Mouse (Mus musculus): ENCODE measurements at regions not wholly inside any gene's neighbourhood (a gene's known extent, or its start where the extent isn't known, plus 50 kb on each side); places are given as distances from the start of the nearest gene placed in this dataset.

DNA sequence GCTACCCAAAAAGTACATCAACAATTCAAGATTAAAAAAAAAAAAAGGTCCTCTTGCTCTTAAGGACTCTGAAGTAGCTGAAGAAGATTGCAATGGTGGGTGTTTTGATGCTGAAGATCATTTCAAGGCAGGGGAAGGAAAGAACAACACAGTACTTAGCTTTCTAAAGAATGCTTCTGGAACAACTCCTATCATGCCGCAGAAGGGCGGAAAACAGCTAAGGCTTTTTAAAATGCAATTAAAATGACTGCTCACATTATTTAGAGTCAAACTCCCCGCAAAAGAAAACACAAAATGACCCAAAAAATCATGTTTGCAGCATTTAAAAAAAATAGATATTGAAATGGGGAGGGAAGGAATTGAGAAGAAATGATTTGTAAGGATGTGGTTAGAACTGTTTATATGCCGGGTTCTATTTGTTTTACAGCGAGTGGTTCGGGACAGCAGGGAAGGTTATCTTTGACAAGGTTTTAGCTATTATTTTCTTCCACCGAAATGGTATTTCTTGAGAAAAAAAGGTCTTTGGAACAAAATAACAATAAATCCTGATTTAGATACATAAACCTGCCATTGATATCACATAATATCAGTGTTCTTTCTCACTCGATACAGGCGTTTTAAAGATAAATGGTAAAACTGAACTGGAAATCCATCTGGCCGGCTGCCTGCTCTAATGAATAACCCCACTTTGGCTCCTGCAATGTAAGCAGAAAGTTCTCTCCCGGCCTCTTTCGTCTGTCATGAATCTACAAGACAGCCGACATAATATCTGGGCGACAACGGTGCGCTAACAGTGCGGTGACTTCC, 127.6 kb downstream of the Gm10295 start:
- no peak for TF ChIP-seq POLR2AphosphoS2 (IDR thresholded peaks at IDR 0.05; ENCODE audit: insufficient read length, low read depth)
- TF ChIP-seq CEBPB (IDR thresholded peaks at IDR 0.05; ENCODE audit: insufficient read depth, poor library complexity, severe bottlenecking): no peak
- no peak for TF ChIP-seq POLR2A (IDR thresholded peaks at IDR 0.05; ENCODE audit: insufficient read length, low read depth)
- TF ChIP-seq SRF (IDR thresholded peaks at IDR 0.05; ENCODE audit: control insufficient read depth, insufficient read length, low read depth): no peak
- TF ChIP-seq TCF12 (IDR thresholded peaks at IDR 0.05; ENCODE audit: insufficient read depth, poor library complexity, severe bottlenecking): no peak
- no peak for TF ChIP-seq TCF3 (IDR thresholded peaks at IDR 0.05; ENCODE audit: insufficient read length, low read depth)
- TF ChIP-seq USF1 (IDR thresholded peaks at IDR 0.05; ENCODE audit: low read depth): no peak
- TF ChIP-seq MYOG (IDR thresholded peaks at IDR 0.05; ENCODE audit: control insufficient read depth in 1 of 3, insufficient read depth in 1 of 3, insufficient read length in 2 of 3, low read depth in 2 of 3): no peak
- no peak for TF ChIP-seq E2F4 (IDR thresholded peaks at IDR 0.05; ENCODE audit: insufficient read depth)
- no peak for TF ChIP-seq REST (IDR thresholded peaks at IDR 0.05; ENCODE audit: insufficient read depth, insufficient read length)
- no peak for TF ChIP-seq MYOD1 (IDR thresholded peaks at IDR 0.05; ENCODE audit: control insufficient read depth in 1 of 3, insufficient read length in 2 of 3, low read depth in 2 of 3)
- no peak for TF ChIP-seq MAX (IDR thresholded peaks at IDR 0.05; ENCODE audit: low read depth)
- Histone ChIP-seq H3ac (ENCODE audit: control insufficient read depth, insufficient read length) (no peak overlapping the region), H3K27me3 (ENCODE audit: control insufficient read depth, insufficient read depth, insufficient read length) (no peaks in the 10 kb centered on the region), H3K36me3 (ENCODE audit: control insufficient read depth, insufficient read depth) (no peaks in the 10 kb centered on the region), H3K4me3 (no peak overlapping the region), H3K79me2 (ENCODE audit: control insufficient read depth, insufficient read depth) (no peaks in the 10 kb centered on the region), H3K4me2 (ENCODE audit: low read depth) (no peak overlapping the region)

DNA sequence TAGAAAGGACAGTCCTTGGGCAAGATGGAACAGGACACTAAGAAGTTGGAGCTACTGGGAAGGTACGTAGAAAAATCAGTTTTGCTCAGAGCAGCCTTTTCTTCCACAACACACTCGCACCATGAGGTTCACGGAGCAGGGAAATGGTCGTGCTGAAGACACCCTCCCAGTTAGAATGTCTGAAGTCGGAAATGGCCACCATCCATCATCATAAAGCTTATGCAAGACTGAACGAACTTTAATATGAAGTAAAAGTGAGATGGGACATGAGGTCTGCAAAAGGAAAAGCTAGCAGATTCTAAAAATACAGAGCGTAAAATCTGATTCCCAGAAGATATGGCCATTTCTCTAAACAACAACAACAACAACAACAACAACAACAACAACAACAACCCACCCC, 133.9 kb downstream of the Gm10295 start:
- Histone ChIP-seq H3K27me3 (ENCODE audit: control insufficient read depth, insufficient read depth, insufficient read length) (no peaks in the 10 kb centered on the region), H3K4me2 (ENCODE audit: low read depth) (no peak overlapping the region), H3ac (ENCODE audit: control insufficient read depth, insufficient read length) (no peak overlapping the region), H3K4me3 (no peak overlapping the region), H3K79me2 (ENCODE audit: control insufficient read depth, insufficient read depth) (no peaks in the 10 kb centered on the region), H3K36me3 (ENCODE audit: control insufficient read depth, insufficient read depth) (no peaks in the 10 kb centered on the region)
- TF ChIP-seq TCF3 (IDR thresholded peaks at IDR 0.05; ENCODE audit: insufficient read length, low read depth): no peak
- no peak for TF ChIP-seq POLR2AphosphoS2 (IDR thresholded peaks at IDR 0.05; ENCODE audit: insufficient read length, low read depth)
- TF ChIP-seq MAX (IDR thresholded peaks at IDR 0.05; ENCODE audit: low read depth): no peak
- TF ChIP-seq E2F4 (IDR thresholded peaks at IDR 0.05; ENCODE audit: insufficient read depth): no peak
- TF ChIP-seq TCF12 (IDR thresholded peaks at IDR 0.05; ENCODE audit: insufficient read depth, poor library complexity, severe bottlenecking): no peak
- TF ChIP-seq CEBPB (IDR thresholded peaks at IDR 0.05; ENCODE audit: insufficient read depth, poor library complexity, severe bottlenecking): no peak
- no peak for TF ChIP-seq USF1 (IDR thresholded peaks at IDR 0.05; ENCODE audit: low read depth)

DNA sequence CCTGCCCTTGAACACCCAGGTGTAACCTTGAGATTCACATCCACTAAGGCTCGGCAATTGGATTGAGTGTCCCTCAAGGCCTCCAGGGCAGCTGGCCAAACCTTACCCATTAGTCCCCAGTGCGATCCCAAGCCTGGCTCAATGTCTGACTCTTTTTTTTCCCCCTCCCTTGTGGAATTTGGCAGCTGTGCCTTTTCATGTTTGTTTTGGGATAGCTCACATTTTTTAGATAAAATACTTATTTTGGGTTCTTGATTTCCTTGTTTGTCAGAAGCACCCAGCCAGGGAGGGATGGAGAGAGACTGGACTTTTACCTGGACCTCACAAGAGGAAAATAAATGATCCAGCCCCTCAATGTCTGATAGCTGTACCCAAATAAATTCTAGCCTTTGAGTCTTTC, 134.5 kb downstream of the Gm10295 start:
- Histone ChIP-seq H3K4me2 (ENCODE audit: low read depth) (no peak overlapping the region), H3K36me3 (ENCODE audit: control insufficient read depth, insufficient read depth) (no peaks in the 10 kb centered on the region), H3K4me3 (no peak overlapping the region), H3K27me3 (ENCODE audit: control insufficient read depth, insufficient read depth, insufficient read length) (no peaks in the 10 kb centered on the region), H3K79me2 (ENCODE audit: control insufficient read depth, insufficient read depth) (no peaks in the 10 kb centered on the region), H3ac (ENCODE audit: control insufficient read depth, insufficient read length) (no peak overlapping the region)
- no peak for TF ChIP-seq POLR2A (IDR thresholded peaks at IDR 0.05; ENCODE audit: insufficient read length, low read depth)
- no peak for TF ChIP-seq MAX (IDR thresholded peaks at IDR 0.05; ENCODE audit: low read depth)
- TF ChIP-seq REST (IDR thresholded peaks at IDR 0.05; ENCODE audit: insufficient read depth, insufficient read length): no peak
- TF ChIP-seq E2F4 (IDR thresholded peaks at IDR 0.05; ENCODE audit: insufficient read depth): no peak
- no peak for TF ChIP-seq TCF12 (IDR thresholded peaks at IDR 0.05; ENCODE audit: insufficient read depth, poor library complexity, severe bottlenecking)
- no peak for TF ChIP-seq MYOG (IDR thresholded peaks at IDR 0.05; ENCODE audit: control insufficient read depth in 1 of 3, insufficient read depth in 1 of 3, insufficient read length in 2 of 3, low read depth in 2 of 3)
- TF ChIP-seq MYOD1 (IDR thresholded peaks at IDR 0.05; ENCODE audit: control insufficient read depth in 1 of 3, insufficient read length in 2 of 3, low read depth in 2 of 3): no peak
- no peak for TF ChIP-seq USF1 (IDR thresholded peaks at IDR 0.05; ENCODE audit: low read depth)
- no peak for TF ChIP-seq TCF3 (IDR thresholded peaks at IDR 0.05; ENCODE audit: insufficient read length, low read depth)
- TF ChIP-seq SRF (IDR thresholded peaks at IDR 0.05; ENCODE audit: control insufficient read depth, insufficient read length, low read depth): no peak
- TF ChIP-seq CEBPB (IDR thresholded peaks at IDR 0.05; ENCODE audit: insufficient read depth, poor library complexity, severe bottlenecking): no peak

DNA sequence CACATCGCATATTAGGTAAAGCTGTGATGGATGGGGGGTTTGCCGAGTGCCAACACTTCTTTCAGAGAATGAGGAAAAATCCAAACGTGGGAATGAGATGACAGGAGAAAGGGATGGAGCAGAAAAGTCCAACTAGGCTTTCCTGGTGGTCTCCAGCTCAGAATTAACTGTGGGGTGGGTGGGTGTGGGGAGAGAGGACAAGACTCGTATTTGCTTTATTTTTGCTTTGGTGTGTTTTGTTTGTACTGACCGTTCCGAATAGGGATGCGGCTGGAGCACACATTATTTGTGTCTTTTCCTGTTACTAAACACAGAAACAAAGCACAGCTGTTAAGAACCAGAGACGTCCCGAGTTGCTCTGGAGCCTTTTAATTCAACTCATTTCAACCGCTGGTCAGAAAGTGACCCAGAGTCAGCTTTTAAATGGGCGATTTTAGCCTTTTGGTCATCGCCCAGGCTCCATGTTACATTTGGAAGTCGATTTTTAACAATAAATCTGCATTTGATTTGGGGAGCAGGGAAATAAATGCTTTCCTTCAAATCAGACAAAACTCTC, 136.7 kb downstream of the Gm10295 start:
- Histone ChIP-seq H3K79me2 (ENCODE audit: control insufficient read depth, insufficient read depth) (no peaks in the 10 kb centered on the region), H3K36me3 (ENCODE audit: control insufficient read depth, insufficient read depth) (no peaks in the 10 kb centered on the region), H3K4me2 (ENCODE audit: low read depth) (no peak overlapping the region), H3K27me3 (ENCODE audit: control insufficient read depth, insufficient read depth, insufficient read length) (no peaks in the 10 kb centered on the region), H3K4me3 (no peak overlapping the region), H3ac (ENCODE audit: control insufficient read depth, insufficient read length) (no peak overlapping the region)
- TF ChIP-seq MYOD1 (IDR thresholded peaks at IDR 0.05; ENCODE audit: control insufficient read depth in 1 of 3, insufficient read length in 2 of 3, low read depth in 2 of 3): no peak
- TF ChIP-seq E2F4 (IDR thresholded peaks at IDR 0.05; ENCODE audit: insufficient read depth): no peak
- no peak for TF ChIP-seq REST (IDR thresholded peaks at IDR 0.05; ENCODE audit: insufficient read depth, insufficient read length)
- TF ChIP-seq MYOG (IDR thresholded peaks at IDR 0.05; ENCODE audit: control insufficient read depth in 1 of 3, insufficient read depth in 1 of 3, insufficient read length in 2 of 3, low read depth in 2 of 3): no peak
- no peak for TF ChIP-seq USF1 (IDR thresholded peaks at IDR 0.05; ENCODE audit: low read depth)
- no peak for TF ChIP-seq POLR2AphosphoS2 (IDR thresholded peaks at IDR 0.05; ENCODE audit: insufficient read length, low read depth)
- no peak for TF ChIP-seq CEBPB (IDR thresholded peaks at IDR 0.05; ENCODE audit: insufficient read depth, poor library complexity, severe bottlenecking)
- no peak for TF ChIP-seq POLR2A (IDR thresholded peaks at IDR 0.05; ENCODE audit: insufficient read length, low read depth)
- no peak for TF ChIP-seq TCF3 (IDR thresholded peaks at IDR 0.05; ENCODE audit: insufficient read length, low read depth)
- no peak for TF ChIP-seq SRF (IDR thresholded peaks at IDR 0.05; ENCODE audit: control insufficient read depth, insufficient read length, low read depth)
- no peak for TF ChIP-seq TCF12 (IDR thresholded peaks at IDR 0.05; ENCODE audit: insufficient read depth, poor library complexity, severe bottlenecking)
- TF ChIP-seq MAX (IDR thresholded peaks at IDR 0.05; ENCODE audit: low read depth): no peak
